Mouse (Mus musculus): ENCODE results near the gene Mprip. TPM values are rescaled to one million over a fixed set of nuclear protein-coding genes. Genes with fewer than 3 reads are reported as not detected.
"Not testable (repeated sequence)": the region's sequence is repeated elsewhere in the genome, so short reads cannot be mapped to it uniquely, and the experiment has no call there.

Gene Mprip
- total RNA-seq, 1 experiment from 2014 or later = 101 TPM

DNA sequence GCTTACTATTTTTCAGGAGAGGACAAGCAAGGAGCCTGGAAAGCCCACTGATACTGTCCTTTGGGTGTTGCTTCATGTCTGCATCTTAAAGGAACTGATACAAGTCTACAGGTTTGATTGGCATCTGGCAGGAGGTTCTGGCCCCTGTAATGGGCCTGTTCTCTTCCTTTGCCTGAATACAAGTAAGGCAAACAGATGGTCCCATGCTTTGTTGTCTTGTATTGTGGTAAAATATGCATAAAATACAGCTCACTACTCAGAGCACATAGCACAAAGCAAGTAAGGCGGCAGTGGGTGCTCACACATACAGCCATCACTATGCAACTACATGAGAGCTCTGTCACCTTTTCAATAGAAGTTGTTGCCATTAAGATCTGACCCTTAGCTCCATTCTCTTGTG is 39.7 kb downstream of the Mprip start:
- no peak for ATAC-seq (replicated peaks; ENCODE audit: low read depth, poor library complexity, severe bottlenecking)

DNA sequence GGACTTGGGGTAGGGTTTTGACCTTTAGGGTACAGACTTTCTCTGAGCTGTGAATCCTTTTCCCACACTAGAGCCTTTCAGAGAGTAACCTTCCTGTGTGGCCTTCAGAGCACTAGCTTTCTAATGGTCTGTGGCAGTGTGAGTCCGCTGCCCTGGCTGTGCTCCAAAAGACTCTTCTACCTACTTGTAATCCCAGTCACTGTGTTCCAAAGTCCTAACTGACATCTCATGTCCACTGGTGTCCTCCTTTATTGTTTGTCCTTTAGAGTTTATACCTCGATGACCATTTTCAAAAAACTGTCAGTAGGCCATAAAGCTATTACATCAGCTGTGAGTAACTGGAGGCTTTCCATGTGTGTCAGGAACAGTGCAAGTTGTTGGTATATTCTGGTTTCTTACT is 44.0 kb downstream of the Mprip start:
- ATAC-seq (replicated peaks; ENCODE audit: low read depth, poor library complexity, severe bottlenecking) = no peak

DNA sequence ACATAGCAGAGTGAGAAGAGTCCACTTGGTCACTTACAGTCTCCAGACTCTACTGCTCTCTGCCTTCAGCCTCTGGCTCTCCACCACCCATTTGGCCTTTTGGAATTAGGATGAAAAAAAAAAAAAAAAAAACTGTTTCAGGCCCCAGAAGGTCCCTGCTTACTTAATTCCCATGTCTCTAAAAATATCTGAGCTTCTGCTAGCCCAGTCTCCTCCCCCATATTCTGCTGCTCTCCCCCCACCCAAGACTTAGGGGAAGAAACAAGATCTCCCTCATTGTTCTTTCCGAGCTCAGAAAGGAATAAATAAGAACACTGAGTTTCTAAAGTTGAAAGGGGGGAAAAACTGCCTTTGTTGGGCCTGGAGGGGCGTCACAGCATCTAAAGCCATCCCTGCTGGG is 46.4 kb downstream of the Mprip start:
- ATAC-seq (replicated peaks; ENCODE audit: low read depth, poor library complexity, severe bottlenecking) = no peak

GRCm38 (mm10) chr11:59707931-59708611 is 47.0 kb downstream of the Mprip start:
- ATAC-seq (replicated peaks; ENCODE audit: low read depth, poor library complexity, severe bottlenecking) = no peak

DNA sequence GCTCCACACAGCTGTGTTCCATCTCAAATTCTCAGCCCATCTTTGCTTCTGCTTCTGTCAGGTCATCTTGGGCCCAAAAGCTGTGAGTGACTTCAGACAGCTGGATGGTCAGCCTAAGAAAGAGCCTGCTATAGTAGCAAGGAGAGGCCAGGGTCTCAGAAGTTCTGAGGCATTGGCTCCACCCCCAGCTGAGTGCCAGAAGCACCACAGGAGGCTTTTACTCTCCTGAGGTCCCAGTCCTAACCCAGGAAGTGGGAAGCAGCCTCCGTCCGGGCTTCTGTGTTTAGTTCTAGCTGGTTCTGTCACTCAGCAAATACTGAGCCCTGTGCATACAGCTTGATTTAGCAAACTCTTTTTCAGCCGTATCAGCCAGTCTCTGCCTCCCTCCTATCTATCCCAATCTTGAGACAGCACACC is 54.3 kb downstream of the Mprip start:
- ATAC-seq (replicated peaks; ENCODE audit: low read depth, poor library complexity, severe bottlenecking) = no peak

DNA sequence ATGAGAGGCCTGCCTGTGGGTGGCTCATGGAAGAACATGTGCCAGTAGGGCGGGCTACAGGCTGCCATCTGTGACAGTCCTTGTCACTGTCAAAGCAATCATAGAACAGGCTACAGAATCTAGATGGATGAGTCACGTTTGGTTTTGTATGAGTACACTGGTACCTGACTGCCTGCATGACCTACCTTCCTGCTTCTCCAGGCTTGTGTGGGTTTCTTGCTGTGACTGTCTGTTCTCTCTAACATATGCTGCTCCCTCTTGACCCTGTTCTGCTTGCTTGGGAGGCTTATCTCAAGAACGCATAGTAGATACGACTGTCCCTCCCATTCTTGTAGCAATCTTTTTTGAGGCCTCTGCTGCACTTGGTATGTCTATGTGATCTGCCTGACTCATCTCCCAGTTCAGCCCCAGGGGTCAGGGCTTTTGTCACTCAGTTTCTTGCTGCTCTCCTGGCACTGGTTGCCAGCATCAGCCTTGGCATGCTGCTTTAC is 56.7 kb downstream of the Mprip start:
- ATAC-seq (replicated peaks; ENCODE audit: low read depth, poor library complexity, severe bottlenecking) = no peak

GRCm38 (mm10) chr11:59719185-59719584 is 58.1 kb downstream of the Mprip start:
- ATAC-seq (replicated peaks; ENCODE audit: low read depth, poor library complexity, severe bottlenecking) = no peak

DNA sequence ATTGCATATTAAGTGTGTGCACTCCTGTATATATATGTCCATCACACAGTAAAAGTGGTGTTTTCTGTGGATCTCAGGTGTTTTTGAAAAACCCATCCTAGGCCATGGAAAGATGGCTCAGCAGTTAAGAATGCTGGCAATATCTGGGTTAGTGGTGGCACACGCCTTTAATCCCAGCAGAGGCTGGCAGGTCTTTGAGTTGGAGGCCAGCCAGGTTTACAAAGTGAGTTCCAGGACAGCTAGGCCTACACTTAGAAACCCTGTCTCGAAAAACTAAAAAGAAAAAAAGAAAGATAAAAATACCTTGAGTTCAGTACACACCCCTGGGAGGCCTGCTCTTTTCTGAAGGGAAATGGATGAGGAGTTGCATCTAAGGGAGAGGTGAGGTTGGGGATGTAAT is 60.3 kb downstream of the Mprip start:
- no peak for ATAC-seq (replicated peaks; ENCODE audit: low read depth, poor library complexity, severe bottlenecking)

DNA sequence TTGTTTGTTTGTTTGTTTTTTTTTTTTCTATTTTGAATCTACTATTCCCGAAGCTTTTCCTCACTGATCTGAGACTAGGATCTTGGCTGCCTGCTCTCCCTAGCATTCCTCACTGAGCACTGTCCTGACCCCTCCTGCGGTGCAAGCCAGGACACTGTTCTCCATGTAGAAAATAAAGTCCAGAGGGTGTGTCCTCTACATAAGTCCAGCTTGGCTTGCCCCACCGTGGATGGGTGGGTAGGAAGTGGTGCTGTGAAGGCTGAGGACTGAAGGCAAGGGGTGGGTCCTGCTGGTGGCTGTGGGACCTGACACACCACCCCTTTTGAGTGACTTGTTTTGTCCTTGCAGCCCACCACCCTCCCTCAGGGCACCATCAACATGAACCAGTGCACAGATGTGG is 66.1 kb downstream of the Mprip start:
- ATAC-seq (replicated peaks; ENCODE audit: low read depth, poor library complexity, severe bottlenecking) = no peak

DNA sequence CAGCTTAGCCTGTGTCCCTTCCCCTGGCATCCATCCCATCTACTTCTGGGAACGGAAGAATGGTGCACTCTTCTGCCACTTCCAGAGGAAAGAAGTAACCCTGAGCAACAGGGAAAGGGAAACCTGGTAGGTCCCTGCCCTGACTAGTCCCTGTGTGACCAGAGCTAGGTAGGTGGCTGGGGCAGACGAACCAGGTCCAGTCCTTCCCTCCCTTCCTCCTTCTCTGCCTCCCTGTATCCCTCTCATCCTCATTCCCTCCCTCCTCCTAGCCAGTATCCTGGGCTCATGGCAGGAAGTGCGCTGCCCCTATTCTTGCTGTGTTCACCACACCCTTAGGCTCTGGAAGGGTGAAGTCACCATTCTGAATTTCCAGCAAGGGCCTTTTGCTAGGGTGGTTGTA is 70.7 kb downstream of the Mprip start:
- no peak for ATAC-seq (replicated peaks; ENCODE audit: low read depth, poor library complexity, severe bottlenecking)

DNA sequence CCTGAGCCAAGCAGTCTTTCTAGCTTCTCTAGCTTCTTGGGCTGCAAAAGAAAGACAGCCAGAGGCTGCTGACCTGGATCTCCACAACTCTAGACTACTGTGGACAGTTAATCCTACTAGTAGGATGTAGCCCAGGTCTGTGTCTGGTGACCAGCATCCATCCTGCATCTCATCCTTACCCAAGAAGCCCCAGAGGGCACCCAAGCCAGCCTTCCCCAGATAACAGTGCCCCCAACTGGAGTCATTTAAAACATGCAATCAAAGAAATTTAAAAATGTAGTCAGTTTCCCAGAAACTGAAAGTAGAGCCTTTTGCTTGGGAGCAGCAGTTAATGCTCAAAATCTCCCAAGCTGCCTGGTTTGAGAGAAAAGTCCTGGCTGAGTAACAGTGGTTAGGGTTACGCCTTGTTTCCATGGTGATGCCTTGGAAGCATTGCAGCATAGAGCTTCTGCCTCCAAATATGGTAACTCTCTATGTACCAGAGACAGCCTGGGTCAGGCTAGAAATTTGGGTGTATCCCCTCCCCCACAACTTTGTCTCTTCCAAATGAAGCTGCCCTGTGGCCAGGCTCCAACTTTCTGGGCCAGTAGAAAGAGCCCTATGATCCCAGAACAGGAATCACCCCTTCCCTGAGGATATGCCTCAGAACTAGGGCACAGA is 71.4 kb downstream of the Mprip start:
- ATAC-seq (replicated peaks; ENCODE audit: low read depth, poor library complexity, severe bottlenecking) = 0 out of 2 replicates have a peak, but pooled peaks have one; percentile 29

- not testable (repeated sequence) for ATAC-seq (replicated peaks; ENCODE audit: low read depth, poor library complexity, severe bottlenecking)
Observed at GRCm38 (mm10) chr11:59733600-59733999, 72.5 kb downstream of the Mprip start.

DNA sequence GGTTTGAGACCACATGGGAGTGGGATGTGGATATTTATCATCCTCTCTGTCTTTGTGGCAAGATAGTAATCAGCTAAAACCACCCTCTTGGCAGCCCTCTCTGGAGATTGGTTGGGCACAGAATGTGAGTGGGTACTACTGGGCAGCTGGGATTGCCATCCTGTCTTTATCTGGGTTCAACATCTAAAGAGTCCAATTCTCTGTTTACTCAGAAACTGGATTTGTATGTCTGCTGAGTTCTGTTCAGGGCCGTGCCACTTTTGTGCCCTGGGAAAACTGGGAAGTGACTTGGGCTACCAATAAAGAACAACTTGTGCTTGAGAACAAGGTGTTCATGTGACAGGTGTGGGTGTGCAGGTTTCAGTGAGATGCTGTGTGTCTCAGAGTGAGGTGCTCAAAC is 73.2 kb downstream of the Mprip start:
- ATAC-seq (replicated peaks; ENCODE audit: low read depth, poor library complexity, severe bottlenecking) = no peak

DNA sequence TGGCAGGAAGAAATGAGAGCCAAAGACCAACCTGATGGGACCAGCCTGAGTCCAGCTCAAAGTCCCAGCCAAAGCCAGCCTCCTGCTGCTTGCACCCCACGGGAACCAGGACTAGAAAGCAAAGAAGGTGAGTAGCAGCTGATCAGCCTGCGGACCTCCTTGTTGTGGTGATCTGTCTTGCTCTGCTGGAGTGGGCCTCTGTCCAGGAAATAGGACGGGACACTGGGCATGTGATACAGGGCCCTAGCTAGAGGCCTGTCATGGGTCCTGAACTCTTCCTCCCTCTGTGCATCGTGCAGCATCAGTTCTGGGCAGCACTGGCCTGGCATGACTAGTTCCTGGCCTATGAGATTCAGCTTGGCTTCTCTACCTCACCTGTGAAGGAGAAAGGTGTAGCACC is 74.8 kb downstream of the Mprip start:
- not testable (repeated sequence) for ATAC-seq (replicated peaks; ENCODE audit: low read depth, poor library complexity, severe bottlenecking)

GRCm38 (mm10) chr11:59737250-59737649 is 76.1 kb downstream of the Mprip start:
- ATAC-seq (replicated peaks; ENCODE audit: low read depth, poor library complexity, severe bottlenecking) = no peak

GRCm38 (mm10) chr11:59739996-59740395 is 78.9 kb downstream of the Mprip start:
- ATAC-seq (replicated peaks; ENCODE audit: low read depth, poor library complexity, severe bottlenecking) = peak; percentile 79

- ATAC-seq (replicated peaks; ENCODE audit: low read depth, poor library complexity, severe bottlenecking) = no peak
Observed at GRCm38 (mm10) chr11:59741915-59742314, 80.8 kb downstream of the Mprip start.

- ATAC-seq (replicated peaks; ENCODE audit: low read depth, poor library complexity, severe bottlenecking) = no peak
Observed at GRCm38 (mm10) chr11:59743307-59743706, 82.2 kb downstream of the Mprip start.

GRCm38 (mm10) chr11:59743712-59744111 is 82.6 kb downstream of the Mprip start:
- ATAC-seq (replicated peaks; ENCODE audit: low read depth, poor library complexity, severe bottlenecking) = no peak

GRCm38 (mm10) chr11:59744374-59744773 is 83.3 kb downstream of the Mprip start:
- no peak for ATAC-seq (replicated peaks; ENCODE audit: low read depth, poor library complexity, severe bottlenecking)

- ATAC-seq (replicated peaks; ENCODE audit: low read depth, poor library complexity, severe bottlenecking) = peak; percentile 43; the same call in 1 of the 2 replicates
Observed at GRCm38 (mm10) chr11:59745851-59746250, 84.7 kb downstream of the Mprip start.

DNA sequence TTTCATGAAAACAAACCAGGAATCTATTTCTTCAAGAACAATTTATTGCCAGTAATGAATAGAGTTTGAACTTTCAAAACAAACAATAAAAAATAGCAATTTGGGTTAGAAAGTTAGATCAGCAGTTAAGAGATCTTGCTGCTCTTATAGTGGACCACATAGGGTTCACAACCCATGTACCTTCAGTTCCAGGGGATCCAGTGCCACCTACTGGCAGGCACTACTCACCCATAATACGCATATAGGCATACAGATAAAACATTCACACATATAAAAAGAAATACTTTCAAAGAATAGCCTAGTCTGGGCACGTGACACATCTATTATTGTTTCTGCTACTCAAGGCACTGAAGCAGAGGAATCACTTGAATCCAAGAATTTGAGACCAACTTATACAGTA is 85.5 kb downstream of the Mprip start:
- peak; percentile 70 for ATAC-seq (replicated peaks; ENCODE audit: low read depth, poor library complexity, severe bottlenecking)

Data from common myeloid progenitor, adult 5-6 weeks (primary cell).